Mouse (Mus musculus): ENCODE measurements around the gene Gm10666.
"Not testable (repeated sequence)": the region's sequence is repeated elsewhere in the genome, so short reads cannot be mapped to it uniquely, and the experiment has no call there.

GRCm38 (mm10) chr7:22134641-22135040 is at the start of gene Gm10666:
- not testable (repeated sequence) for TF ChIP-seq CTCF (IDR thresholded peaks at IDR 0.05; ENCODE audit: borderline replicate concordance, insufficient read depth, low read length); POLR2A (IDR thresholded peaks at IDR 0.05; ENCODE audit: low read depth, low read length)

Measured in embryonic fibroblast, embryonic 13.5 days (primary cell).